Mouse (Mus musculus) MEL (cell line): ENCODE measurements around the gene Pkd1l1. TPM values are rescaled to one million over a fixed set of nuclear protein-coding genes. Genes with fewer than 3 reads are reported as not detected.

Experiments used
- DNase-seq: peaks from one replicate; pipeline ENCODE4 v3.0.0; 2011; ENCODE audit warnings: low read depth, low spot score
- H3K27ac ChIP-seq: 2 replicates; pipeline ENCODE4 v1.5.1; 2012; ENCODE audit warnings: low read depth, mild to moderate bottlenecking, control low read depth, low read length, moderate library complexity; ENCODE audit not compliant: control insufficient read depth
- H3K27me3 ChIP-seq, 2 experiments: fragments of 150-350 bp in 1 of 2; sonication (generic) in 1 of 2; 2 replicates each; pipeline ENCODE4 v1.6.1; 2012; ENCODE audit warnings: low read length in 2 of 2, mild to moderate bottlenecking in 2 of 2, improper control_type of control experiment in 1 of 2, moderate library complexity in 1 of 2; ENCODE audit not compliant: insufficient read depth in 2 of 2, control insufficient read depth in 1 of 2
- H3K36me3 ChIP-seq, 2 experiments: 2 replicates each; pipeline ENCODE4 v1.6.1; 2012 to 2014; ENCODE audit warnings: low read length in 2 of 2, improper control_type of control experiment in 1 of 2, inconsistent platforms in 1 of 2, mild to moderate bottlenecking in 1 of 2; ENCODE audit not compliant: insufficient read depth in 2 of 2, control insufficient read depth in 1 of 2
- H3K4me1 ChIP-seq, 2 experiments: fragments of 150-350 bp in 1 of 2; sonication (generic) in 1 of 2; 2 replicates each; pipeline ENCODE4 v1.6.1; 2012; ENCODE audit warnings: low read length in 2 of 2, improper control_type of control experiment in 1 of 2, mild to moderate bottlenecking in 1 of 2; ENCODE audit not compliant: insufficient read depth in 2 of 2, control insufficient read depth in 1 of 2
- H3K4me3 ChIP-seq, 2 experiments: fragments of 150-350 bp in 1 of 2; sonication (generic) in 1 of 2; 2 replicates each; pipeline ENCODE4 v1.5.1; 2012; ENCODE audit warnings: low read depth in 2 of 2, low read length in 2 of 2, mild to moderate bottlenecking in 2 of 2, moderate library complexity in 2 of 2, control low read depth in 1 of 2, improper control_type of control experiment in 1 of 2; ENCODE audit not compliant: control insufficient read depth in 1 of 2, insufficient read depth in 1 of 2
- H3K79me2 ChIP-seq: 2 replicates; pipeline ENCODE4 v1.6.1; 2012; ENCODE audit warnings: mild to moderate bottlenecking, low read length, moderate library complexity; ENCODE audit not compliant: control insufficient read depth, poor library complexity, insufficient read depth
- H3K9ac ChIP-seq: 2 replicates; pipeline ENCODE4 v1.6.1; 2012; ENCODE audit warnings: low read depth, mild to moderate bottlenecking, control low read depth, low read length, moderate library complexity; ENCODE audit not compliant: control insufficient read depth, poor library complexity, severe bottlenecking
- H3K9me3 ChIP-seq: fragments of 150-350 bp; sonication (generic); replicated peaks from 2 replicates; pipeline ENCODE4 v1.6.1; 2012; ENCODE audit warnings: mild to moderate bottlenecking, low read length, improper control_type of control experiment, moderate library complexity; ENCODE audit not compliant: insufficient read depth
- CHD1 ChIP-seq: IDR thresholded peaks from 2 replicates; pipeline ENCODE4 v1.6.1; 2012; ENCODE audit warnings: low read depth, mild to moderate bottlenecking, inconsistent platforms, low read length, improper control_type of control experiment
- CHD2 ChIP-seq: IDR thresholded peaks from 2 replicates; pipeline ENCODE4 v1.6.1; 2011; ENCODE audit warnings: low read length, improper control_type of control experiment
- CTCF ChIP-seq, 3 experiments: IDR thresholded peaks in 2 of 3; conservative IDR thresholded peaks in 1 of 3; 2 replicates each; pipeline ENCODE4 v1.5.1; 2011 to 2012; ENCODE audit warnings: low read length in 3 of 3, low read depth in 2 of 3, mild to moderate bottlenecking in 2 of 3, improper control_type of control experiment in 1 of 3, inconsistent platforms in 1 of 3, mixed read lengths in 1 of 3, moderate library complexity in 1 of 3; ENCODE audit not compliant: control insufficient read depth in 1 of 3, insufficient read depth in 1 of 3, poor library complexity in 1 of 3, severe bottlenecking in 1 of 3
- EP300 ChIP-seq, 2 experiments: IDR thresholded peaks; 2 replicates each; pipeline ENCODE4 v1.6.1; 2011; ENCODE audit warnings: improper control_type of control experiment in 2 of 2, low read length in 2 of 2, low read depth in 1 of 2, mild to moderate bottlenecking in 1 of 2
- ETS1 ChIP-seq: IDR thresholded peaks from 2 replicates; pipeline ENCODE4 v1.6.1; 2012; ENCODE audit warnings: low read depth, mild to moderate bottlenecking, inconsistent platforms, low read length, improper control_type of control experiment, moderate library complexity
- GABPA ChIP-seq: IDR thresholded peaks from 2 replicates; pipeline ENCODE4 v1.6.1; 2012; ENCODE audit warnings: low read depth, mild to moderate bottlenecking, inconsistent platforms, low read length, improper control_type of control experiment, moderate library complexity
- GATA1 ChIP-seq: IDR thresholded peaks from 2 replicates; pipeline ENCODE4 v1.6.1; 2011; ENCODE audit warnings: low read depth, low read length, improper control_type of control experiment
- JUND ChIP-seq: IDR thresholded peaks from 2 replicates; pipeline ENCODE4 v1.6.1; 2011; ENCODE audit warnings: low read depth, mild to moderate bottlenecking, improper control_type of control experiment, low read length
- MAFK ChIP-seq: IDR thresholded peaks from 2 replicates; pipeline ENCODE4 v1.6.1; 2011; ENCODE audit warnings: low read depth, mild to moderate bottlenecking, low read length, improper control_type of control experiment, borderline replicate concordance
- MAZ ChIP-seq: IDR thresholded peaks from 2 replicates; pipeline ENCODE4 v1.6.1; 2012; ENCODE audit warnings: low read depth, mild to moderate bottlenecking, inconsistent platforms, low read length, improper control_type of control experiment
- MEF2A ChIP-seq: IDR thresholded peaks from 2 replicates; pipeline ENCODE4 v1.6.1; 2014; ENCODE audit warnings: low read depth, mild to moderate bottlenecking, inconsistent platforms, low read length, improper control_type of control experiment; ENCODE audit not compliant: poor library complexity, insufficient replicate concordance, severe bottlenecking; ENCODE audit errors: extremely low read depth
- MYB ChIP-seq: IDR thresholded peaks from 2 replicates; pipeline ENCODE4 v1.6.1; 2011; ENCODE audit warnings: mild to moderate bottlenecking, low read depth, low read length, improper control_type of control experiment
- MYC ChIP-seq: IDR thresholded peaks from 2 replicates; pipeline ENCODE4 v1.6.1; 2011; ENCODE audit warnings: low read depth, mild to moderate bottlenecking, low read length, improper control_type of control experiment, moderate library complexity
- NELFE ChIP-seq: IDR thresholded peaks from 2 replicates; pipeline ENCODE4 v1.6.1; 2011; ENCODE audit warnings: low read depth, low read length, improper control_type of control experiment
- NRF1 ChIP-seq: IDR thresholded peaks from 2 replicates; pipeline ENCODE4 v1.6.1; 2014; ENCODE audit warnings: low read depth, mild to moderate bottlenecking, inconsistent platforms, low read length, improper control_type of control experiment, moderate library complexity; ENCODE audit not compliant: poor library complexity, insufficient read depth, severe bottlenecking
- RAD21 ChIP-seq: IDR thresholded peaks from 2 replicates; pipeline ENCODE4 v1.6.1; 2011; ENCODE audit warnings: mild to moderate bottlenecking, low read depth, low read length, improper control_type of control experiment
- RCOR1 ChIP-seq: IDR thresholded peaks from 2 replicates; pipeline ENCODE4 v1.6.1; 2012; ENCODE audit warnings: low read depth, mild to moderate bottlenecking, inconsistent platforms, low read length, improper control_type of control experiment
- SIN3A ChIP-seq: IDR thresholded peaks from 2 replicates; pipeline ENCODE4 v1.6.1; 2012; ENCODE audit warnings: low read length, improper control_type of control experiment, inconsistent platforms
- SMC3 ChIP-seq: IDR thresholded peaks from 2 replicates; pipeline ENCODE4 v1.6.1; 2011; ENCODE audit warnings: low read depth, low read length, improper control_type of control experiment
- TAL1 ChIP-seq: IDR thresholded peaks from 2 replicates; pipeline ENCODE4 v1.6.1; 2012; ENCODE audit warnings: mild to moderate bottlenecking, inconsistent platforms, low read length, moderate library complexity, mixed read lengths
- TBP ChIP-seq: IDR thresholded peaks from 2 replicates; pipeline ENCODE4 v1.8.0; 2011; ENCODE audit warnings: low read depth, low read length, improper control_type of control experiment
- TCF12 ChIP-seq: IDR thresholded peaks from 2 replicates; pipeline ENCODE4 v1.6.1; 2014; ENCODE audit warnings: low read depth, mild to moderate bottlenecking, inconsistent platforms, low read length, improper control_type of control experiment, moderate library complexity
- USF1 ChIP-seq: IDR thresholded peaks from 2 replicates; pipeline ENCODE4 v1.6.1; 2014; ENCODE audit warnings: low read depth, mild to moderate bottlenecking, inconsistent platforms, low read length, improper control_type of control experiment, moderate library complexity
- USF2 ChIP-seq, 2 experiments: IDR thresholded peaks; 2 replicates each; pipeline ENCODE4 v1.6.1; 2011 to 2012; ENCODE audit warnings: improper control_type of control experiment in 2 of 2, low read length in 2 of 2, borderline replicate concordance in 1 of 2, inconsistent platforms in 1 of 2, low read depth in 1 of 2, mild to moderate bottlenecking in 1 of 2; ENCODE audit not compliant: insufficient read depth in 1 of 2
- ZC3H11A ChIP-seq: IDR thresholded peaks from 2 replicates; pipeline ENCODE4 v1.6.1; 2012; ENCODE audit warnings: low read depth, mild to moderate bottlenecking, inconsistent platforms, low read length, improper control_type of control experiment
- ZMIZ1 ChIP-seq: IDR thresholded peaks from 2 replicates; pipeline ENCODE4 v1.6.1; 2012; ENCODE audit warnings: low read depth, mild to moderate bottlenecking, inconsistent platforms, low read length, improper control_type of control experiment, moderate library complexity
- ZNF384 ChIP-seq: IDR thresholded peaks from 2 replicates; pipeline ENCODE4 v1.6.1; 2012; ENCODE audit warnings: low read depth, mild to moderate bottlenecking, inconsistent platforms, low read length, improper control_type of control experiment
- polyA plus RNA-seq, 2 experiments: library from polyadenylated mRNA; stranded (reverse) in 1 of 2; unstranded in 1 of 2; fragments of >175 nt in 1 of 2; fragments of >200 nt in 1 of 2; gene quantifications; 2 replicates each; pipeline versions ENCODE4 v1.2.1 to v1.2.4; 2012; ENCODE audit warnings: low replicate concordance in 2 of 2, low read depth in 1 of 2; ENCODE audit not compliant: insufficient read length in 2 of 2, insufficient read depth in 1 of 2, missing spikeins in 1 of 2
- total RNA-seq: library from RNA; depleted of rRNA; stranded (reverse); fragments of 300-350 nt; gene quantifications from 2 replicates; pipeline ENCODE4 v1.2.3, GENCODE M21; 2012

Pkd1l1 gene
- total and polyA plus RNA-seq, 3 experiments = not detected

GRCm38 (mm10) chr11:8942446-8942845 is 30.6 kb downstream of the Pkd1l1 start:
- no peaks in the 10 kb centered on the region for H3K9me3 ChIP-seq
- H3K27me3 ChIP-seq = no peaks in the 10 kb centered on the region

GRCm38 (mm10) chr11:8936431-8937110 is 36.5 kb downstream of the Pkd1l1 start:
- DNase-seq = no peak
- Histone ChIP-seq H3K27ac (no peak overlapping the region), H3K4me1 (no peaks in the 10 kb centered on the region), H3K9ac (no peak overlapping the region), H3K4me3 (no peak overlapping the region), H3K36me3 (no peaks in the 10 kb centered on the region), H3K79me2 (no peaks in the 10 kb centered on the region), H3K9me3 (no peaks in the 10 kb centered on the region), H3K27me3 (no peaks in the 10 kb centered on the region)
- TF ChIP-seq ZMIZ1 = no peak
- no peak for TF ChIP-seq MAFK
- no peak for TF ChIP-seq USF2 (IDR thresholded peaks at IDR 0.05; ENCODE audit: borderline replicate concordance in 1 of 2, insufficient read depth in 1 of 2, low read depth in 1 of 2, low read length in 2 of 2)
- no peak for TF ChIP-seq NRF1
- TF ChIP-seq SIN3A = no peak
- TF ChIP-seq EP300 (IDR thresholded peaks at IDR 0.05; ENCODE audit: low read depth in 1 of 2, low read length in 2 of 2) = no peak
- TF ChIP-seq CHD1 = no peak
- TF ChIP-seq ZNF384 = no peak
- TF ChIP-seq ZC3H11A = no peak
- no peak for TF ChIP-seq MAZ
- no peak for TF ChIP-seq TAL1
- no peak for TF ChIP-seq MEF2A
- no peak for TF ChIP-seq USF1
- no peak for TF ChIP-seq SMC3
- no peak for TF ChIP-seq CHD2
- TF ChIP-seq RCOR1 = no peak
- no peak for TF ChIP-seq ETS1
- TF ChIP-seq RAD21 = no peak
- no peak for TF ChIP-seq GATA1

More at GRCm38 (mm10) chr11:8942446-8942845, 30.6 kb downstream of the Pkd1l1 start:
- H3K4me1 ChIP-seq = no peaks in the 10 kb centered on the region
- no peaks in the 10 kb centered on the region for H3K36me3 ChIP-seq
- DNase-seq = no peak
- H3K79me2 ChIP-seq = no peaks in the 10 kb centered on the region
- no peak for TF ChIP-seq TCF12
- TF ChIP-seq TBP = no peak
- TF ChIP-seq NRF1 = no peak
- TF ChIP-seq GABPA = no peak
- TF ChIP-seq MAFK = no peak
- TF ChIP-seq CHD1 = no peak
- no peak for TF ChIP-seq MYB
- no peak for TF ChIP-seq MYC
- no peak for TF ChIP-seq JUND
- no peak for TF ChIP-seq CTCF (IDR thresholded peaks at IDR 0.05 in 2 of 3, conservative IDR thresholded peaks at IDR 0.05 in 1 of 3; ENCODE audit: control insufficient read depth in 1 of 3, insufficient read depth in 1 of 3, low read depth in 2 of 3, low read length in 3 of 3, poor library complexity in 1 of 3, severe bottlenecking in 1 of 3)
- TF ChIP-seq MEF2A = no peak
- no peak for TF ChIP-seq NELFE
- H3K27ac ChIP-seq = no peak overlapping the region
- no peak overlapping the region for H3K4me3 ChIP-seq
- no peak overlapping the region for H3K9ac ChIP-seq
